Mouse (Mus musculus) hindbrain, embryonic 11.5 days (tissue): ENCODE data around the gene March4. TPM values are rescaled to one million over a fixed set of nuclear protein-coding genes. Genes with fewer than 3 reads are reported as not detected.

Source experiments
- ATAC-seq: fragments of 200-750 bp; cut with Nextera tagmentation; 2 replicates; pipeline ENCODE4 v1.8.0; 2017; ENCODE audit warnings: mild to moderate bottlenecking, moderate TSS enrichment, moderate library complexity; ENCODE audit not compliant: low FRiP score
- DNase-seq: peaks from one replicate; pipeline ENCODE4 v3.0.0-alpha.2; 2015; ENCODE audit warnings: low spot score
- H3K27ac ChIP-seq: fragments of 300-500 bp; sonication (generic); 2 replicates; pipeline ENCODE4 v1.5.1; 2014; ENCODE audit warnings: mild to moderate bottlenecking, low read depth, low read length
- H3K27me3 ChIP-seq: fragments of 300-500 bp; sonication (generic); 2 replicates; pipeline ENCODE4 v1.6.1; 2014; ENCODE audit warnings: mild to moderate bottlenecking, low read length, moderate library complexity, mixed read lengths; ENCODE audit not compliant: control insufficient read depth, insufficient read depth
- H3K36me3 ChIP-seq: fragments of 300-500 bp; sonication (generic); 2 replicates; pipeline ENCODE4 v1.6.1; 2014; ENCODE audit warnings: mild to moderate bottlenecking, low read length, moderate library complexity, mixed read lengths; ENCODE audit not compliant: control insufficient read depth, insufficient read depth
- H3K4me1 ChIP-seq: fragments of 300-500 bp; sonication (generic); replicated peaks from 2 replicates; pipeline ENCODE4 v1.6.1; 2014; ENCODE audit warnings: low read length, mixed read lengths; ENCODE audit not compliant: control insufficient read depth, insufficient read depth
- H3K4me2 ChIP-seq: fragments of 300-500 bp; sonication (generic); replicated peaks from 2 replicates; pipeline ENCODE4 v1.6.1; 2014; ENCODE audit warnings: mild to moderate bottlenecking, low read depth, low read length
- H3K4me3 ChIP-seq: fragments of 300-500 bp; sonication (generic); 2 replicates; pipeline ENCODE4 v1.5.1; 2014; ENCODE audit warnings: low read depth, low read length
- H3K9ac ChIP-seq: fragments of 300-500 bp; sonication (generic); 2 replicates; pipeline ENCODE4 v1.6.1; 2014; ENCODE audit warnings: low read depth, low read length
- H3K9me3 ChIP-seq: fragments of 300-500 bp; sonication (generic); 2 replicates; pipeline ENCODE4 v1.6.1; 2016; ENCODE audit warnings: low read length; ENCODE audit not compliant: control insufficient read depth
- WGBS: fragments of 180-500 bp; shearing (Covaris S2); extraction: QIAGEN DNeasy Blood & Tissue Kit; methylation state at CpG from one replicate; pipeline ENCODE4 v1.1.7; 2014; 5-methylcytosine and 5-hydroxymethylcytosine counted together
- polyA plus RNA-seq: library from polyadenylated mRNA; unstranded; fragments of >200 nt; fragmentation: Nextera tagmentation; extraction: Ambion mirVana; gene quantifications from 2 replicates; pipeline ENCODE4 v1.2.1, GENCODE M21; 2014

March4 gene
- polyA plus RNA-seq, 1 experiment from 2014 or later = 1.5 TPM

DNA sequence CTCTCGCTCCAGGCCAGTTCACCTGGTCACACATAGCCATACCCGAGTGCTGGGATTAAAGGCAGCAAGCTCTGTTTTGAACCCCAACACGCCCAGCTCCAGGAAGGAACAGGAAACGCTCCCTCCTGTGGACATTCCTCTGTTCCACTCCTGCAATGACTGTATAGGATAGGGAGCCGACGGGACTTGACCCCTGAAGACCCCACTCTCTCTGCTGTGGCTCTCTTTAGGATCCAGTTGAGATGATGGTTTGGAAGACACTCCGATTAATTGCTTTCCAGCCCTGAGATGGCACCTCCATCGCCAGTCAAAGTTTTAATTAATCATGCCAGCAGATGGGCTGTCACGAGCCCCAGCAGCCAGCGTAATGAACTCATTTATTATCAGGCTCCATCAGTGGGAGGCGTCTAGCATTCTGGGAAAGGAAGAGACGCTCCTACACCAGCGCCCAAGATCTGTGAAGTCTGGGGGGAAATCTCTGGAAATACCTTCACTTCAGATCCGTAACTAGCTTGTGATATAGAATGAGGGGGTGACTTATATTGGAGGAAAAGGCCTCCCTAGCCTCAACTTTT, 130.1 kb downstream of the March4 start:
- 69% methylated on average over 14 of the region's 14 CpGs for WGBS
- Histone ChIP-seq H3K9me3 (no peaks in the 10 kb centered on the region), H3K27me3 (no peaks in the 10 kb centered on the region), H3K4me3 (no peak overlapping the region), H3K36me3 (no peaks in the 10 kb centered on the region), H3K4me2 (no peak overlapping the region), H3K27ac (no peak overlapping the region), H3K4me1 (no peaks in the 10 kb centered on the region), H3K9ac (no peak overlapping the region)
- ATAC-seq (peak; percentile 64), DNase-seq (peak; percentile 22)

DNA sequence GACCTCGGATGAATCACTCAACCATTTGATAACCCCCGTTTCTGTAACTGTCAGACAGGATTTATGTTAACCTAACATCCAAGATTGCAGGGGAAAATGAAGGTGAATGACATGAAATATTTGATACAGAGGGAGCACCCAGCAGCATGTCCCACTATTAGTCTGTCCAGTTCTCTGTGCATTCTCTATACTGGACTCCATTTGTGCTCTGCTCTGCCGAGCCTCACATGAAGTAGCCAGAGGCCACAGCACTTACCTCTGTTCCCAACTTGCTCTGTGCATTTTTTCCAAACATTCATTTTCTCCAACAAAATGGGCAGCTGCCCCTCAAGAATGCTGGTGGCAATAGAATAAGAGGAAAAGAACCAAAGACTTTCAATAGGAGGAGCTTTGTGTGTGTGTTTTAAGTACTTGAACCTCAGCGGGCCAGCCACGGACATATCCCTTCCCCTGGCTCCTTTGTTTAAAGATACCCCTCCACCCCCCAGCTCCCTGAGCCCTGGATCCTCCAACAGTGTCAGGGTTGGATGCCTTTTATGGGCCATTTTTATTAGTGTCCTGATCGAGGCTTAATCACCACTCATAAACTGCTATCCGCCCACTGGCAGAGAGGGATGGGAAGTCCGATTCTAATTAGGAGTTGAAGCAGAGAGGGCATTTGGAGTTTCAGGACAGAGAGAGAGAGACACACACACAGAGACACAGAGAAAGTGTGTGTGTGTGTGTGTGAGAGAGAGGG, 135.2 kb downstream of the March4 start:
- no peak overlapping the region for H3K4me3 ChIP-seq
- H3K27me3 ChIP-seq = no peaks in the 10 kb centered on the region
- H3K9ac ChIP-seq = no peak overlapping the region
- no peaks in the 10 kb centered on the region for H3K4me1 ChIP-seq
- ATAC-seq (no peak), DNase-seq (no peak)
- H3K27ac ChIP-seq = no peak overlapping the region
- no peaks in the 10 kb centered on the region for H3K36me3 ChIP-seq
- 78% methylated on average over 8 of the region's 8 CpGs for WGBS
- H3K4me2 ChIP-seq = no peak overlapping the region
- H3K9me3 ChIP-seq = no peaks in the 10 kb centered on the region

DNA sequence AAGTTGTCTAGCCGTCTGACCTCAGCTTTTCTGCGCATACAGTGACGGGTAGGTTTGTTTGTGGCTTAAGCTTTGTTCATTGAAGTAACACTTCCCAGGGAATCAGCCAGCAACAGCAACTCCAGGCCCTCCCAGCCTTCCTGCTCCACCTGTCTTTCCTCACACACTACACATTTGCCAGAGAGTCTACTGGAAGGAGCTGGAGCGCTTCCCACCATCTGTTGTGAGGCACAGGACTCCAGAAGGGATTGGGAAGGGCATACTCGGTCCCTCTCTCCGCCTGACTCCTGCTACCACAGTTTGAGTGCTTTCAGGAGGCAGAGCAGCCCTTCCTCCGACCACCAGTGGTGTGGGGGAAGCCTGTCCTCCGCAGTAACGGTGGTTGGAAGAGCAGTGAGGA, 136.1 kb downstream of the March4 start:
- ATAC-seq (no peak), DNase-seq (no peak)
- Histone ChIP-seq H3K4me3 (no peak overlapping the region), H3K4me1 (no peaks in the 10 kb centered on the region), H3K9ac (no peak overlapping the region), H3K9me3 (no peaks in the 10 kb centered on the region), H3K4me2 (no peak overlapping the region), H3K27ac (no peak overlapping the region), H3K36me3 (no peaks in the 10 kb centered on the region), H3K27me3 (no peaks in the 10 kb centered on the region)
- WGBS = 90% methylated on average over 9 of the region's 9 CpGs

DNA sequence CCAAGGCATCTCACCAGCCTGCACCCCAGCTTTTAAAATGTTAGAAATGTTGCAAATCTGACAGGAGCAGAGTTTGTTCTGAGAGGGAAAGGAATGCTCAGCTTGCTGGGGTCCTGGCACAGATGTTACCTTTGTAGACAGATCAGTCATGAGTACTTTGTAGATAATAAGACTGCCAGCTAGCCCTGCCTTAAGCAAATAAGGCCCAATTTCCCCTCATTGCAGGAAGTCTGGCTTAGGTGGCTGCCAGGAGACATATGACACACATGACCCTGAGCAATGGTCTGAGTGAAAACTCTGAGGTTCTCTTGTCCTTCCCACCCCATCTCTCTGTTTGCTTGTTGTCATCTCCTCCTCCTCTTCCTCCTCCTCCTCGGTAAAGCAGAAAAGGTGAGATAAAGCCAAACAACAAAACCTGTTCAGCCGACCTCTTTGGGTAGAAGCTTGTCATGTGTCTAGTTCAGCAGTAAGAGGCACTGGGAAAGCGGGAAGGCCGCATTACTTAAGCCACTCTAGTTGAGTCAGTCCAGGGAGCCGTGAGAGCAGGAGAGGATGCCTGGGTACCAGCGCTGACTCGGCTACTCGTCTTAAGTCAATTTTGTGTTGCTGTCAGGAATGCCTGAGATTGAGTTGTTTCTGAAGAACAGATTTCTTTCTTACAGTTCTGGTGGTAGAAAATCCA, 136.9 kb downstream of the March4 start:
- 86% methylated on average over 8 of the region's 8 CpGs for WGBS
- Histone ChIP-seq H3K4me2 (no peak overlapping the region), H3K27me3 (no peaks in the 10 kb centered on the region), H3K4me3 (no peak overlapping the region), H3K27ac (no peak overlapping the region), H3K9me3 (no peaks in the 10 kb centered on the region), H3K9ac (no peak overlapping the region), H3K36me3 (no peaks in the 10 kb centered on the region), H3K4me1 (no peaks in the 10 kb centered on the region)
- DNase-seq = no peak
- ATAC-seq = no peak

DNA sequence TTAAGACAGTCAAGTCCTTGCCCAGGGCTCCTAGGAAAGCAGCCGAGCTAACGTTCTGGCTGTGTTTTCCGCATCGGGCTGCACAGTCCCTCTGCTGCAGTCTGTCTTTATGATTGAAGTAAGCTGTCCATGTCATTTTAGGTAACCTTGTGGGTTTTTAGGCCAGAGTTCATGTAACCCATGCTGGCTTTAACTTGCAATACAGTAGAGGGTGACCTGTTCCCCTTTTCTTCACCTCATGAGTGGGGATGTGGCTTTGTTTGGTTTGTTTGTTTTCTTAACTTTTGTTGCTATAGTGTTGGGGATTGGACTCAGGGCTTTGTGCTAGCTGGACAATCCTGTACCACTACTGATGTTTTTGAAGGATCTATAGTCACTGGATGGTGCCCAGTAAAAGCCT, 146.3 kb downstream of the March4 start:
- Histone ChIP-seq H3K9ac (no peak overlapping the region), H3K9me3 (no peaks in the 10 kb centered on the region), H3K27me3 (no peaks in the 10 kb centered on the region), H3K4me2 (no peak overlapping the region), H3K27ac (no peak overlapping the region), H3K4me3 (no peak overlapping the region), H3K4me1 (no peaks in the 10 kb centered on the region), H3K36me3 (no peaks in the 10 kb centered on the region)
- ATAC-seq (no peak), DNase-seq (no peak)
- WGBS = 84% methylated on average over 4 of the region's 4 CpGs

DNA sequence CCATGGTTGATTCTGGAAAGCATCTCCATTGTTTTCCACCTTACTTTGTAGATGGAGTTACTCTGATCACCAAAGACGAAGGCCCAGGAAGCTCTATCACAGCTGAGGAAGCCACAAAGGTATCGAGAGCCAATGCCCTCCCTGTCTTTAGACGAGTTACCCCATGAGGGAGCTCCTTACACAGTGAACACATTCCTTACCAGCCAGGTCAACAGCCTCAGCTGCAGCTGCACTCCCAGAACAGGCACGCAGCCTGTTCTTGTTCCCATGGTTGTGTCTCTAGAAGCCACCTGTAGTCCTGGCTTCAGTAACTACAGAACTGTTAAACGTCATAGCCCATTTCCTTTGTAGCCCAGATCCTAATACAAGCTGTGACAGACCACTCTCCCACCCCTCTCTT, 153.1 kb downstream of the March4 start:
- H3K27ac ChIP-seq = no peak overlapping the region
- H3K9ac ChIP-seq = no peak overlapping the region
- no peak for DNase-seq
- H3K4me1 ChIP-seq = no peaks in the 10 kb centered on the region
- no peak for ATAC-seq
- WGBS = 77% methylated on average over 5 of the region's 5 CpGs
- H3K9me3 ChIP-seq = no peaks in the 10 kb centered on the region
- H3K4me3 ChIP-seq = no peak overlapping the region
- H3K36me3 ChIP-seq = no peaks in the 10 kb centered on the region
- H3K4me2 ChIP-seq = no peak overlapping the region
- no peaks in the 10 kb centered on the region for H3K27me3 ChIP-seq

DNA sequence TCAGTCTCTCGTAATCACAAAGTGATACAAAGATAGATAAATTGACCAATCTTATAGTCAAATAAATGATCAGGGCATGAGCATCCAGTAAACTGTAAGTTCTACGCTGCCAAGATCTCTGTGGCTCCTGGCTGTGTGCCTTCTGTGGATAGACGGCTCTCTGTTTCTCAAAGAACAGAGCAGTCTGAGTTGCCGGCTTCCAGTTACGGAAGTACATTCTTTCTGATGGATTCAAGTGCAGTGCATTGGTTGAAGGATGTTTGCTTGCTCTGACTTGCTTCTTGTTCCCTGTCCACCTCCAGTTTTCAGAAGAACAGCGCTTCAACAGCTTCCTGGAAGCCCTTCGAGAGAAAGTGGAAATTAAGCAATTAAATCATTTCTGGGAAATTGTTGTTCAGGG, 153.7 kb downstream of the March4 start:
- DNase-seq = no peak
- Histone ChIP-seq H3K9ac (no peak overlapping the region), H3K4me2 (no peak overlapping the region), H3K9me3 (no peaks in the 10 kb centered on the region), H3K27me3 (no peaks in the 10 kb centered on the region), H3K4me1 (no peaks in the 10 kb centered on the region), H3K27ac (no peak overlapping the region), H3K4me3 (no peak overlapping the region), H3K36me3 (no peaks in the 10 kb centered on the region)
- 95% methylated on average over 7 of the region's 7 CpGs for WGBS
- no peak for ATAC-seq

DNA sequence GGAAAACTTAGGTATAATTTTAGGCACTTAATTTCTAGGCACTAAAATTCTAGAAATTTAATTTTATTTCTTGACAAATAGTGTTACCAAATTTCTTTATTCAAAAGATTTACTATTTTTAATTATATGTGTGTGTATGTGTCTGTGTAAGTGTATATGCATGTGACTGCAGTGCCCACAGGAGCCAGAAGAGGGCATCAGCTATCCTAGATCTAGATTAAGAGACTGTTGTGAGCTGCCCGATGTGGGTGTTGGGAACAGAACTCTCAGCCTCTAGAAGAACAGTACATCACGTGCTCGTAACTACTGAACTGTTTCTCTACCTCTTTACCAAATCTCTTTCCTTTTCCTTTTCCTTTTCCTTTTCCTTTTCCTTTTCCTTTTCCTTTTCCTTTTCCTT, 156.2 kb downstream of the March4 start:
- WGBS = 98% methylated on average over 3 of the region's 3 CpGs
- H3K4me2 ChIP-seq = no peak overlapping the region
- H3K36me3 ChIP-seq = no peaks in the 10 kb centered on the region

More for the DNA sequence above, 156.2 kb downstream of the March4 start:
- no peaks in the 10 kb centered on the region for H3K27me3 ChIP-seq
- H3K9ac ChIP-seq = no peak overlapping the region
- no peak overlapping the region for H3K27ac ChIP-seq
- no peak overlapping the region for H3K4me3 ChIP-seq
- no peaks in the 10 kb centered on the region for H3K9me3 ChIP-seq
- no peak for DNase-seq
- no peaks in the 10 kb centered on the region for H3K4me1 ChIP-seq
- no peak for ATAC-seq
